Mouse (Mus musculus): ENCODE data around the gene Alpk3. TPM values are rescaled to one million over a fixed set of nuclear protein-coding genes. Genes with fewer than 3 reads are reported as not detected.

Alpk3 gene
- 0.30 and 0.51 TPM in 2 replicates for polyA plus RNA-seq (2012; rRNA removed)

DNA sequence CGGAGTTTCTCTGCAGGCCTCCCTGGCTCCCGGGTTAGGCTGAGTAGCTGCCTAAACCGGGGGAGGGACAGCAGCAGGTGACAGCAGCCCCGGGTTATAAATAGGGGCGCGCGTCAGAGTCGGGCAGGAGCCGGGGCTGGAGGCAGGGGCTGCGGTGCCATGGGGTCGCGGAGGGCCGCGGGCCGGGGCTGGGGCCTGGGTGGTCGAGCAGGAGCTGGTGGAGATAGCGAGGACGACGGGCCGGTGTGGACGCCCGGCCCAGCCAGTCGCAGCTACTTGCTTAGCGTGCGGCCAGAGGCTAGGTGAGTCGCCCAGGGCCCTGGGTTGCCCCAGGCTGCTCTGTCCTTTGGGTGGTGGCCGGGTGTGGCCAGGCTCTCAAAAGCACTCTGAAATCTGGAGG is at the start of gene Alpk3:
Gene Alpk3, plus strand, starts transcription at position 130 of the 400 bp plus-strand sequence.
- Histone ChIP-seq H3K36me3 (ENCODE audit: control insufficient read depth, insufficient read depth, low read length) (no peaks in the 10 kb centered on the region), H3K27me3 (ENCODE audit: control insufficient read depth, insufficient read depth, low read length) (no peaks in the 10 kb centered on the region), H3K27ac (ENCODE audit: control insufficient read depth, insufficient read depth, low read depth, low read length) (no peak within 1 kb of the TSS), H3K4me3 (ENCODE audit: control insufficient read depth, low read depth, low read length) (no peak within 1 kb of the TSS), H3K4me1 (ENCODE audit: control insufficient read depth, insufficient read depth, low read length) (peaks cover 4% of the 10 kb centered on the region; the same call in 1 of the 2 replicates)
- TF ChIP-seq CTCF (IDR thresholded peaks at IDR 0.05; ENCODE audit: control insufficient read depth, insufficient read depth, insufficient replicate concordance, low read depth, low read length) (no peak), POLR2A (IDR thresholded peaks at IDR 0.05; ENCODE audit: control insufficient read depth, low read depth, low read length) (no peak)

DNA sequence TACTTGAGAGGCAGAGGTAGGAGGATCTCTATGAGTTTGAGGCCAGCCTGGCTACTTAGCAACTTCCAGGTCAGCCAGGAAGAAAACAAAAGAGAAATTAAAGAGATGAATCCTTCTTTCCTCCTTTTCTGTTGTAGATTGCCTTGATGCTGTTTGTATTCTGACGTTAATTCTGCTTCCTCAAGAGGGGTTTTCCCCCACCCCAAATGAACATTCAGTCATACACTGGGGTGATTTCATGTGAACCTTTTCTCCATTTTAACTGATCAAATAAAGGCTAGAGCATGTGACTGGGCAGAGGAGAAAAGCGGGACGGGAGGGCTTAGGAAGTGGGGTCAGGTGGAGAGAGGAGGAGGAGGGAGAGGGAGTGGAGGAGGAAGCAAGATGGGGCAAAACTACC is 49.1 kb upstream of the Alpk3 start:
- TF ChIP-seq CTCF (IDR thresholded peaks at IDR 0.05; ENCODE audit: control insufficient read depth, insufficient read depth, insufficient replicate concordance, low read depth, low read length) = no peak
- TF ChIP-seq POLR2A (IDR thresholded peaks at IDR 0.05; ENCODE audit: control insufficient read depth, low read depth, low read length) = no peak
- H3K4me3 ChIP-seq (ENCODE audit: control insufficient read depth, low read depth, low read length) = no peak overlapping the region
- no peaks in the 10 kb centered on the region for H3K27me3 ChIP-seq (ENCODE audit: control insufficient read depth, insufficient read depth, low read length)
- H3K4me1 ChIP-seq (ENCODE audit: control insufficient read depth, insufficient read depth, low read length) = no peaks in the 10 kb centered on the region
- no peak overlapping the region for H3K27ac ChIP-seq (ENCODE audit: control insufficient read depth, insufficient read depth, low read depth, low read length)
- H3K36me3 ChIP-seq (ENCODE audit: control insufficient read depth, insufficient read depth, low read length) = no peaks in the 10 kb centered on the region

DNA sequence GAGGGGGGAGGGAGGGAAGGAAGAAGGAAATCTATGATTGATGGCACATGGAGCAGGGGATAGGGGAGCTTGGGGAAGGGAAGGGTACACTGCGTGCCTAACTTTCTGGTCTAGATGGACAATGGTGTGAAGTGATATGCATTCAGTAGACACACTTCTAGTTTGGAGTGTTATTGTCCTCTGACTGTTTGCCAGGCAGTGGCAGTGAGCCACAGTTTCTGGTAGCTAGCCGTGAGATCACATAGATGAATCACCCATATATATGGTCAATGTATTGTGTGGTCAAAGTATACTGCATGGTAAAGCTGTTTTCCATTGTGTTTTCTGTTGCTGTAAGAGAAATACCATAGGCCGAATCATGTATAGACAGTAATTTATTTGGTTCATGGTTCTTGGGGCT is 45.8 kb upstream of the Alpk3 start:
- H3K4me3 ChIP-seq (ENCODE audit: control insufficient read depth, low read depth, low read length) = no peak overlapping the region
- no peak overlapping the region for H3K27ac ChIP-seq (ENCODE audit: control insufficient read depth, insufficient read depth, low read depth, low read length)
- H3K4me1 ChIP-seq (ENCODE audit: control insufficient read depth, insufficient read depth, low read length) = no peaks in the 10 kb centered on the region
- no peaks in the 10 kb centered on the region for H3K27me3 ChIP-seq (ENCODE audit: control insufficient read depth, insufficient read depth, low read length)
- H3K36me3 ChIP-seq (ENCODE audit: control insufficient read depth, insufficient read depth, low read length) = no peaks in the 10 kb centered on the region
- TF ChIP-seq POLR2A (IDR thresholded peaks at IDR 0.05; ENCODE audit: control insufficient read depth, low read depth, low read length) = no peak
- no peak for TF ChIP-seq CTCF (IDR thresholded peaks at IDR 0.05; ENCODE audit: control insufficient read depth, insufficient read depth, insufficient replicate concordance, low read depth, low read length)

DNA sequence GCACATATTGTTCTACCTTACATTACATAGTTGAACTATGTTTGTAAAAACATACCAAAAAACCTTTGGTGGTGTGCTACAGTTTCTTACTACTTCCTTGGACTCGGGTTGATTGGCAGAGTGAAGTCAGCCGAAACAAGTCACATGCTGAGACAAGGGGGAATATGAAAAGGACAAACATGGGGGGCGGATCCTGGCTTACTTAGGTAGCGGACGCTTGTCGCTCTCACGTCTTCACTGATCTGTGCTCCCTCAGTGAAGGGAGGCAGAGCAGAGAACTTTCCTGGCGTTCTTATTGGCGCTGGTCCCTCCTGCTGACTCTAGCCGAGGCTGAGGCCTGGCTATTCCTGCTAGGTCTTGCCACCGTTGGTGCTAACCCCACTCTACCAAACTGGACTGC is 37.1 kb upstream of the Alpk3 start:
- H3K4me1 ChIP-seq (ENCODE audit: control insufficient read depth, insufficient read depth, low read length) = no peaks in the 10 kb centered on the region
- no peaks in the 10 kb centered on the region for H3K27me3 ChIP-seq (ENCODE audit: control insufficient read depth, insufficient read depth, low read length)
- peaks cover 1% of the 10 kb centered on the region; the same call in 1 of the 2 replicates for H3K36me3 ChIP-seq (ENCODE audit: control insufficient read depth, insufficient read depth, low read length)
- H3K27ac ChIP-seq (ENCODE audit: control insufficient read depth, insufficient read depth, low read depth, low read length) = no peak overlapping the region
- TF ChIP-seq POLR2A (IDR thresholded peaks at IDR 0.05; ENCODE audit: control insufficient read depth, low read depth, low read length) (no peak), CTCF (IDR thresholded peaks at IDR 0.05; ENCODE audit: control insufficient read depth, insufficient read depth, insufficient replicate concordance, low read depth, low read length) (no peak)
- no peak overlapping the region for H3K4me3 ChIP-seq (ENCODE audit: control insufficient read depth, low read depth, low read length)

DNA sequence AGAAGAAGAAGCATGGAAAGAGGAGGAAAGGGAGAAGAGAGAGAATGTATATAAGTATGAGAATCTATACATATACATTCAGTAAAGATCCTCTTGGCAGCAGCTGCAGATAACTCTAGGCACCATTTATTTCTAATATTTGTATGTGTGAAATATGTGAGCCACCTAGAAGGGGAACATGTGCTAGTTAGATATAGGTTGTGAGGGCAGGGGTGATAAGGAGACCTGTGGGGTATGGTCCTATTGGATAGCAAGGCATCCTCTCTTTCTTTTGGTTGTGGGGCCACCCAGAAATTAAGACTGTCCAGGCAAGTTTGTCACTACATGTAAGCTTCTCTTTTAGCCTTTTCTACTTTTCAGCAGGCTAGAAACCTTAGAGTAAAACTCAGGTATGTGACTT is 34.7 kb upstream of the Alpk3 start:
- Histone ChIP-seq H3K36me3 (ENCODE audit: control insufficient read depth, insufficient read depth, low read length) (peaks cover 1% of the 10 kb centered on the region; the same call in 1 of the 2 replicates), H3K27me3 (ENCODE audit: control insufficient read depth, insufficient read depth, low read length) (no peaks in the 10 kb centered on the region), H3K27ac (ENCODE audit: control insufficient read depth, insufficient read depth, low read depth, low read length) (no peak overlapping the region), H3K4me3 (ENCODE audit: control insufficient read depth, low read depth, low read length) (no peak overlapping the region), H3K4me1 (ENCODE audit: control insufficient read depth, insufficient read depth, low read length) (no peaks in the 10 kb centered on the region)
- TF ChIP-seq CTCF (IDR thresholded peaks at IDR 0.05; ENCODE audit: control insufficient read depth, insufficient read depth, insufficient replicate concordance, low read depth, low read length) (no peak), POLR2A (IDR thresholded peaks at IDR 0.05; ENCODE audit: control insufficient read depth, low read depth, low read length) (no peak)

DNA sequence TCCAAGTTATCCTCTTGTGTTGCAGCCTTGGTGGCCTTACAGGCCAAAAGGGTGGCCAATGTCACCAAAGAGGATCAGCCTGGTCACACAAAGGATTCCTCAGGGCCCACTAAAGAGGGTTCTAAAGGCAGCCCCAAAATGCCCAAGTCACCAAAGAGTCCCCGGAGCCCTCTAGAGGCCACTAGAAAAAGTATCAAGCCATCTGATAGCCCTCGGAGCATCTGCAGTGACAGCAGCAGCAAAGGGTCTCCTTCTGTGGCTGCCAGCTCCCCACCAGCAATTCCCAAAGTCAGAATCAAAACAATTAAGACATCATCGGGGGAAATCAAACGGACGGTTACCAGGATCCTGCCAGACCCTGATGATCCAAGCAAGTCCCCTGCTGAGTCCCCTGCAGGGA is 33.3 kb upstream of the Alpk3 start:
- Histone ChIP-seq H3K4me3 (ENCODE audit: control insufficient read depth, low read depth, low read length) (no peak overlapping the region), H3K4me1 (ENCODE audit: control insufficient read depth, insufficient read depth, low read length) (no peaks in the 10 kb centered on the region), H3K27me3 (ENCODE audit: control insufficient read depth, insufficient read depth, low read length) (no peaks in the 10 kb centered on the region), H3K27ac (ENCODE audit: control insufficient read depth, insufficient read depth, low read depth, low read length) (no peak overlapping the region), H3K36me3 (ENCODE audit: control insufficient read depth, insufficient read depth, low read length) (peaks cover 1% of the 10 kb centered on the region; the same call in 1 of the 2 replicates)
- TF ChIP-seq POLR2A (IDR thresholded peaks at IDR 0.05; ENCODE audit: control insufficient read depth, low read depth, low read length) = no peak
- TF ChIP-seq CTCF (IDR thresholded peaks at IDR 0.05; ENCODE audit: control insufficient read depth, insufficient read depth, insufficient replicate concordance, low read depth, low read length) = no peak

- no peak for TF ChIP-seq POLR2A (IDR thresholded peaks at IDR 0.05; ENCODE audit: control insufficient read depth, low read depth, low read length)
- peaks cover 1% of the 10 kb centered on the region for H3K36me3 ChIP-seq (ENCODE audit: control insufficient read depth, insufficient read depth, low read length)
- no peak overlapping the region for H3K4me3 ChIP-seq (ENCODE audit: control insufficient read depth, low read depth, low read length)
- no peaks in the 10 kb centered on the region for H3K4me1 ChIP-seq (ENCODE audit: control insufficient read depth, insufficient read depth, low read length)
- no peak overlapping the region for H3K27ac ChIP-seq (ENCODE audit: control insufficient read depth, insufficient read depth, low read depth, low read length)
- no peaks in the 10 kb centered on the region for H3K27me3 ChIP-seq (ENCODE audit: control insufficient read depth, insufficient read depth, low read length)
Observed at GRCm38 (mm10) chr7:81024651-81025050, 32.7 kb upstream of the Alpk3 start.

- Histone ChIP-seq H3K27me3 (ENCODE audit: control insufficient read depth, insufficient read depth, low read length) (no peaks in the 10 kb centered on the region), H3K4me3 (ENCODE audit: control insufficient read depth, low read depth, low read length) (no peak overlapping the region), H3K4me1 (ENCODE audit: control insufficient read depth, insufficient read depth, low read length) (no peaks in the 10 kb centered on the region), H3K27ac (ENCODE audit: control insufficient read depth, insufficient read depth, low read depth, low read length) (no peak overlapping the region), H3K36me3 (ENCODE audit: control insufficient read depth, insufficient read depth, low read length) (peaks cover 1% of the 10 kb centered on the region)
- no peak for TF ChIP-seq POLR2A (IDR thresholded peaks at IDR 0.05; ENCODE audit: control insufficient read depth, low read depth, low read length)
- no peak for TF ChIP-seq CTCF (IDR thresholded peaks at IDR 0.05; ENCODE audit: control insufficient read depth, insufficient read depth, insufficient replicate concordance, low read depth, low read length)
Observed at GRCm38 (mm10) chr7:81025751-81026150, 31.6 kb upstream of the Alpk3 start.
